Mouse (Mus musculus) CD4-positive helper T cell, adult 2 months (primary cell): ENCODE data around the gene Znhit3.

Experiments used
- DNase-seq: peaks from one replicate; pipeline ENCODE4 v3.0.0-alpha.2; 2012; ENCODE audit warnings: low read depth, missing footprints, low spot score

Gene Znhit3

DNA sequence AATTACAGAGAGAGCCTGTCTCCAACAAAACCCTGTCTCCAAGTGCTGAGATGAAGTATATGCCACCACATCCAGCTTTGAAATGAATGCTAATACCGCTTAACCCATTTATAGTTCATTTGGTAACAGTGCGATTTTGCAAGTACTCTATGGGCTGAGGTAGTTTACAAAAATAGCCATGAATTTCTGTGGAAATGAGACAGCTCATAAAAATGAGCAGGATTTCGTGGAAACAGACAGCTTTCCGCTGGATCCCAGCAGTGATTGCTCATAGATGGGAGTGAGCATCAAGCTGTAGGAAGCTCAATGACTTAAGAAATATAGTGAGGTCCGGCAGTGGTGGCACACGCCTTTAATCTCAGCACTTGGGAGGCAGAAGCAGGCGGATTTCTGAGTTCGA is 4.8 kb upstream of the Znhit3 start:
- no peak for DNase-seq

- no peak for DNase-seq
These were observed 3.8 kb upstream of the Znhit3 start for GRCm38 (mm10) chr11:84919951-84920350.

- peak; percentile 69 for DNase-seq
These were observed 3.1 kb upstream of the Znhit3 start for GRCm38 (mm10) chr11:84919276-84919675.

DNA sequence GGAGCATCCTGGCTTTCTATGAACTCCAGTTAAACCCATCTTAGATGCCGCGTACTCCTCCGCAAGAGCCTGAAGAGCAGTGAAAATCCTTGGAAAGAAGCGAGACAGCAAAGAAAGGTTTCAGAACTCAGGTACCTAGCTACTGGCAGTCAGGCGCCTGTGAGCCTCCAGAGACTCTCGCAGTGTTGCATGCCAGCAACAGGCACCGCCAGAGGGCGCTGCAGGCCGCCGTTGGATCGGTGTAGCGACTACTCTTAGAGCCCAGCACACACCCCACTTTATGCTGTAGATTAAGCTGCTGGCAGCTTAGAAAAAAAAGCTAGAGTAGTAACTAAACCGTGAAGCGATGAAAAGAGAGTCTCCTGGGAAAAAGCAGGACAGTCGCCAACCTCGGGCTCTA is 2.3 kb upstream of the Znhit3 start:
- DNase-seq = peak; percentile 83

DNA sequence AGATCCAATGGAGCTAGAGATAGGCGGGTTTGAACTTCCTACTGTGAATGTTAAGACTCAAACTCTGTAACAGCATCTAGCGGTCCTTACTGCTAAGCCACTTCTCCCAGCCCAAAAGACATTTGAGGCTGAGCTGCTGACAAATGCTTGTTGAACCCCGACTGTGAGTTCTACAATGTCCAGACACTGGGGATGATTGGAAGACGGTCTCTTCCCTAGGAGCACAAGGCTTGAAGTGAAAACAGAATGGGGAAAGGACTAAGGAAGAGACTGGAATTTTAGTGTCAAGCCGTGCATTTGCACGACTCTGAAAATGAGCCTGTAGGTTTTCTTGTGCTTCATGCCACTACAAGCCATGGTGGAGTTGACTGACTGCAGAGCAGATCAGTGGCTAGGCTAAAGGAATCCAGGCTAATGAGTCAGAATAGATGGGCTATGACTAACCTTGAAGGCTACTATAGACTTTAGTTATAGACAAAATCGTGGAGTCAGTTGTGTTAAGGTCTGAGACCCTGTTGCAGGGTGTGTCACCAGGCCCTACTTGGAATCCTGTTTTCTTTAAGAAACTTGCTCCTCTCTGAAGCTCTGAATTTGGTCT is 636 bp upstream of the Znhit3 start:
- DNase-seq = no peak

GRCm38 (mm10) chr11:84914673-84915072 is 1.5 kb downstream of the Znhit3 start:
- peak; percentile 17 for DNase-seq

DNA sequence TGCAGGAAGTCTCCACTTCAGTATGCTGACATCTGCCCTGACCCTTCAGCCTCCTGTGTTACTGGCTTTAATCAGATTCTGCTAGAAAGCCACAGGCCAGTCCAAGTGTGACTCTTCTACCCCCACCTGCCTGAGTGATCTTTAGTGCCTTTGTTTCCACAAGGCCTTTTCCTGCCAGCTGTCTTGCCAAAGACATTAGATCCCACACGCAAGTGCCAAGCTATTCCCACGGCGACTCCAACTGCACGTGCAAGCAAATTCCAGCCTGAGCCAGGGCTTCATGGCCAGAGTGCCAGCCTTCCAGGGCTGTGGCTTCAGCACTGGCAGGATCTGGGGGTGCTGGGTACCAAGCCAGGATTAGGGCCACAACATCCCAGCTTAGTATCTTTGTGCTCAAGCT is 5.8 kb downstream of the Znhit3 start:
- no peak for DNase-seq

- no peak for DNase-seq
These were observed 7.7 kb downstream of the Znhit3 start for GRCm38 (mm10) chr11:84908480-84908879.

DNA sequence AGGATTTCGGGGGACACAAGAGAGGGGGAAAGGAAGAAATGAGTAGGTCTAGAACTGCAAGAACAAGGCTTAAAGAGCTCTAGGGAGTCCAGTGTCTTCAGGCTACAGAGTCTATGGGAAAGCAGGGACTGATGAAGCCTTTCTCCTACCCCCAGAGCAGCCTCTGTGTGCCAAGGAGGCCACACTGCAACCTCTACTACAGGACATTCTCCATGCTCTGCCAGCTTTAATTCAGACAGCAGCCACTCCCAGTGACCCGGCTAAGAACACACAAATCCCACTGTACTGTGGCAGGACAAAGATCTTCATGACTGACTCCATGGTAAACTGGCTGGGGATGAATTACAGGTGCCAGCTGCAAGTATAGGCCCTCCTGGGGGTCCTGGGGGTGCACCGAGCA is 9.1 kb downstream of the Znhit3 start:
- no peak for DNase-seq

GRCm38 (mm10) chr11:84904597-84905144 is 11.5 kb downstream of the Znhit3 start:
- no peak for DNase-seq

DNA sequence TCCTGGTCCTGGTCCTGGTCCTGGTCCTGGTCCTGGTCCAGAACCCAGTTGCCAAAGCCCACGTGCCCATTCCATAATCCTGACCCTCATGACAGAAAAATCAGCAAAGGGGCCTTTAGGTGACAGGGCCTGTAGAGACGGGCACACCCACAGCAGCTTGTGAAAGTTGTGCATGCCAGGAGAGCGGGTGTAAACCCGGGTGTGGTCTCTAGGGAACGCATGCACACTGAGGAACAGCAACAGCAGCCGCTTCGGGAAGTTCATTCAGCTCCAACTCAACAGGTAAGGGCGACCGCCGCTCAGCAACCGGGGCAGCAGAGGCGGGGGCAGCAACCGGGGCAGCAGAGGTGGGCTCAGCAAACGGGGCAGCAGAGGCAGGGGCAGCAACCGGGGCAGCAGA is 23.1 kb downstream of the Znhit3 start:
- DNase-seq = no peak

GRCm38 (mm10) chr11:84891705-84892104 is 24.5 kb downstream of the Znhit3 start:
- no peak for DNase-seq

DNA sequence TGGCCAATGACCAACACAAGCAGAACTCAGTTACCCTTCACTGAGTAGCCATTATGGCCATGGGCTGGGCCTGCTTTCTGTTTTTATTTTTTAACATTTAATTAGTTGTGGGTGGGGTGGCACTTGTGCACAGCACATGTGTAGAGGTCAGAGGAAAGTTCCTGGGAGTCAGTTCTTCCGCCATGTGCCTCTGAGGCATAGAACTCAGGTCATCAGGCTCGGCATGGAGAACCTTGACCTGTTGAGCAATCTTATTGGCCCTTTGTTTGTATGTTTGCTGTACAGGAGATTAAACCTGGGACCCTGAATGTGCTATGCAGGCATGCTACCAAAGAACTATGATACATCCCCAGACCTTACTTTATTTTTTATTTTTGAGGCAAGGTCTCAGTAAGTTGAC is 26.7 kb downstream of the Znhit3 start:
- no peak for DNase-seq

GRCm38 (mm10) chr11:84888025-84888424 is 28.1 kb downstream of the Znhit3 start:
- DNase-seq = no peak

- no peak for DNase-seq
These were observed 29.2 kb downstream of the Znhit3 start for GRCm38 (mm10) chr11:84886767-84887511.

DNA sequence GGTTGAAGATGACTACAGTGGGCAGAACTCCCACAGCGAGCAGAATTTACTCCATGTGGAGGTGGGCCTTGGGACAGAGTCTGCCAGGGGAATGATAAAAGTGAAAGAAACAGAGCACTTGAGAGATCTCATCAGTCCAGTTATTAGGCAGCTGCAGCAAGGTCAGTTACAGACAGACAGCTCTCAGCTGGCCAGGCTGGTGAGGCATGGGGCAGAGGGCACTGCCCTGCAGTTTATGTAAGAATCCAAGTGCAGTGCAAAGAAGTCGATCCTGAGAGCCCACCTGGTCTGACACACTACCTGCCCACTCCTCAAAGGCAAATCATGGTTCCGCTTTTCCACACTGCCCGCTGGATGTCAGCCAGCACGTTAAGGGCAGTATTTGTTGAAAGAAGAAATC is 29.9 kb downstream of the Znhit3 start:
- no peak for DNase-seq

DNA sequence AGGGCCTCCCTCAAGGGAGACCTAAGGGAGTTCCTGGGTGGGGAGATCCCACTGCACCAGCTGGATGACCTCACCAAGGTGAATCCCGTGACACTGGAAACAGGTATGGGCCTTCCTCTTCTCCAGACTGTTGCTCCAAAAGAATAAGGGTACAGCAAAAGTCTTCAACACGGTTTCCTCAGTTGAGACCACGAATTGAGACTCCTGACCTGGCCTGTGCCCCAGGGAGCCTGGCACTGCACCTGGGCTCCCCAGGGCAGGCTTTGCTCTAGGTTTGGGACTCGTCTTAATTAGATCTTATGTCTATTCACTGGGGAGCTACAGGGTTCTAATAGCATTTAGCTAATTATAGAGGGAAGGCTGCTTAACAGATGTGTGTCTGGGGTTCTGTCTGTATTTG is 30.9 kb downstream of the Znhit3 start:
- no peak for DNase-seq

DNA sequence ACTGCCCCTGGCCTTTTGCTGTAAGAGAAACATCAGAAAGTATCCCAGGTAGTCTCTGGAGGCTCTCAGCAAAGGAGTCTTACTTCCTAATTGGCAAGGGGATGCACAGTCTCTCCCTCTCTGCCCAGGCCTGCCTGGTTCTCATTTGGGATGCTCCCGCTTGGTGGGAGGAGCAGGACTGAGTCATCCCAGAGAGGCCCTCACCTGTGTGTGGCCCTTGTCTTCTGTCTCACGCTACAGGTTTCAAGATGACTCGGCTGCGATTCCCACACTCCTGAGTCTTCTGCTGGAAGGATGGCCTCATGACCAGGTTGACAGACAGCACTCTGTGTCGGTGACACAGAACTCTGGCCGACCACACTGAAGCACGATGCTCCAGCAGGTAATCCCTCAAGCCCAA is 33.8 kb downstream of the Znhit3 start:
- DNase-seq = no peak

DNA sequence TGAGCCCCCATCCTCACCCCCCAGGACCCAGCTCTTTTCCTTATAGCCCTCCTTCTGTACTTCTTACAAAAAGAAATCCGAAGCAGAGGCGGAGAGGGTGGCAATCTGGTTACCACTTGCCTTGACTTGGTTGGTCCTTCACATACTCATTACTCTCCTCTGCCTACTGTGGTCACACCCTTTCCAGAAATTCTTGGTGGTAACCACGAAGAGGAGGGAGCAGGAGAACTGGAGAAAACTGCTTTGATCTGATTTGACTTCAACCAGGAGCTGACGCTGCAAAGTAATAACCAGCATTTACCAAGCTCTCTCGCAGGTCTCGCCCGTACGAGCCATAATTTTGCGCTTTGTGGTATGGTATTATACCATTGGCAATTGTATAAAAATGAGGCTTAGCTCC is 35.2 kb downstream of the Znhit3 start:
- DNase-seq = no peak

DNA sequence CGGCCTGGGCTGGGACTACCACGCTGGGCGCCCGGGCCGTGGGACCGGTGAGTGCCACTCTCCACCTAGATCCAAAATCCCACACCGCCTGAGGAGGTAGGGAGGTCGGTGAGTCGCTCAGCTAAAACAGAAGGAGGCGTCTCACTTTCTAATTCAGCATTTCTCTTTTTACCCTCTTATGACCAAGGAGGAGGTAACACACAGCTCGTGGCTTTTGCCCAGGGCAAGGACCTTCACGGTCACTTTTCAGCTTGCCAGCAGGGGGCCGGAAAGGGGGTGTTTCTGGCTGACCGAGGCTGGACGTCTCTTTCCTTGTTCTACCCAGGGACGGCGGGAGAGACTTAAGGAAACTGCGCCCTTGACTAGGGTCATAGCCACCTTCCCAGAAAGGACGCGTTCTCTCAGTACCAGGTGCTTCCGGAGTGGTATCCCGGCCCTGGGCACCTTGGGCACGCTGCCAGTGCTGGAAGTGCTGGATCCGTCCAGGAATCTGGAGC is 35.7 kb downstream of the Znhit3 start:
- DNase-seq = no peak

GRCm38 (mm10) chr11:84879772-84880464 is 36.2 kb downstream of the Znhit3 start, which contains the start of the genes Myo19 and Pigw:
Gene Myo19, plus strand, starts transcription at chr11:84880148.
Gene Pigw, minus strand, starts transcription at chr11:84880285.
- DNase-seq = peak; percentile 88
